Mouse (Mus musculus): ENCODE measurements around the gene Egln2.

Gene Egln2

GRCm38 (mm10) chr7:27174896-27175295 is 8.3 kb upstream of the Egln2 start:
- WGBS = 87% methylated on average over 7 of the region's 7 CpGs

GRCm38 (mm10) chr7:27174496-27174895 is 7.9 kb upstream of the Egln2 start:
- 95% methylated on average over 15 of the region's 15 CpGs for WGBS

GRCm38 (mm10) chr7:27170981-27171380 is 4.4 kb upstream of the Egln2 start:
- WGBS = 93% methylated on average over 3 of the region's 3 CpGs

- WGBS = 97% methylated on average over 5 of the region's 5 CpGs
Measured at GRCm38 (mm10) chr7:27168371-27168770, 1.8 kb upstream of the Egln2 start.

GRCm38 (mm10) chr7:27167475-27168094 is 983 bp upstream of the Egln2 start:
- WGBS = 58% methylated on average over 11 of the region's 11 CpGs

GRCm38 (mm10) chr7:27166229-27166613 is 381 bp downstream of the Egln2 start:
- under 1% methylated on average over 36 of the region's 43 CpGs for WGBS

GRCm38 (mm10) chr7:27165696-27166095 is 906 bp downstream of the Egln2 start:
- under 1% methylated on average over 8 of the region's 8 CpGs for WGBS

- 54% methylated on average over 23 of the region's 23 CpGs for WGBS
Measured at GRCm38 (mm10) chr7:27165007-27165655, 1.5 kb downstream of the Egln2 start.

GRCm38 (mm10) chr7:27164112-27164947 is 2.3 kb downstream of the Egln2 start:
- 64% methylated on average over 33 of the region's 33 CpGs for WGBS

- WGBS = 53% methylated on average over 5 of the region's 5 CpGs
Measured at GRCm38 (mm10) chr7:27163450-27163805, 3.2 kb downstream of the Egln2 start.

- 70% methylated on average over 5 of the region's 5 CpGs for WGBS
Measured at GRCm38 (mm10) chr7:27162780-27163449, 3.7 kb downstream of the Egln2 start.

GRCm38 (mm10) chr7:27161744-27162143 is 4.9 kb downstream of the Egln2 start:
- 87% methylated on average over 4 of the region's 4 CpGs for WGBS

GRCm38 (mm10) chr7:27160921-27161320 is 5.7 kb downstream of the Egln2 start:
- WGBS = 63% methylated on average over 3 of the region's 3 CpGs

GRCm38 (mm10) chr7:27159882-27160281 is 6.7 kb downstream of the Egln2 start:
- 10% methylated on average over 8 of the region's 8 CpGs for WGBS

GRCm38 (mm10) chr7:27159256-27159655 is 7.3 kb downstream of the Egln2 start:
- 93% methylated on average over 6 of the region's 6 CpGs for whole genome bisulfite sequencing

- WGBS = 91% methylated on average over 9 of the region's 9 CpGs
Measured at GRCm38 (mm10) chr7:27158171-27158570, 8.4 kb downstream of the Egln2 start.

GRCm38 (mm10) chr7:27156005-27156404 is 10.6 kb downstream of the Egln2 start:
- 37% methylated on average over 13 of the region's 13 CpGs for WGBS

- WGBS = 42% methylated on average over 10 of the region's 10 CpGs
Measured at GRCm38 (mm10) chr7:27153205-27153764, 13.3 kb downstream of the Egln2 start, which contains the start of gene Cyp2t4. Gene Cyp2t4, plus strand, starts transcription at chr7:27153714.

GRCm38 (mm10) chr7:27136410-27136996 is 30.1 kb downstream of the Egln2 start:
- 64% methylated on average over 8 of the region's 8 CpGs for WGBS

GRCm38 (mm10) chr7:27133757-27134156 is 32.8 kb downstream of the Egln2 start:
- 85% methylated on average over 4 of the region's 4 CpGs for WGBS

- 69% methylated on average over 12 of the region's 12 CpGs for WGBS
Measured at GRCm38 (mm10) chr7:27133156-27133555, 33.4 kb downstream of the Egln2 start.

Data from cerebral cortex, adult 2 months (tissue).